Mouse (Mus musculus) layer of hippocampus, postnatal 14 days (tissue): ENCODE measurements around the gene Tbc1d24. TPM values are rescaled to one million over a fixed set of nuclear protein-coding genes. Genes with fewer than 3 reads are reported as not detected.
A peak's percentile ranks its signal among the peaks of the same experiment; 100 is the strongest.

Experiments used
- DNase-seq, 2 experiments: peaks; one replicate each; pipeline ENCODE4 v3.0.0; 2021 to 2022; ENCODE audit warnings: low spot score in 2 of 2, mixed read lengths in 1 of 2
- total RNA-seq, 2 experiments: library from RNA; stranded (reverse); gene quantifications; 2 replicates each; pipeline ENCODE4 v1.2.3; 2021

Gene Tbc1d24
- total RNA-seq, 2 experiments from 2014 or later, result 71.1 to 75.8 TPM

GRCm38 (mm10) chr17:24211631-24212440 is 6.5 kb upstream of the Tbc1d24 start:
- peak; percentile 79 to 91 for DNase-seq

GRCm38 (mm10) chr17:24210591-24210990 is 5.2 kb upstream of the Tbc1d24 start:
- no peak for DNase-seq

- DNase-seq, result no peak
These were observed 4.5 kb upstream of the Tbc1d24 start for GRCm38 (mm10) chr17:24209916-24210240.

GRCm38 (mm10) chr17:24209043-24209915 is 3.9 kb upstream of the Tbc1d24 start, which contains the start of gene Ntn3:
Ntn3 (minus strand) TSS chr17:24209531.
- DNase-seq, result peak in 1 of 2 experiments; percentile 58

GRCm38 (mm10) chr17:24208641-24209042 is 3.3 kb upstream of the Tbc1d24 start:
- DNase-seq, result no peak

GRCm38 (mm10) chr17:24207768-24208640 is 2.6 kb upstream of the Tbc1d24 start:
- no peak for DNase-seq

GRCm38 (mm10) chr17:24206451-24207351 is 1.3 kb upstream of the Tbc1d24 start:
- DNase-seq, result peak; percentile 76 to 79

- DNase-seq, result peak in 1 of 2 experiments; percentile 53
These were observed 573 bp upstream of the Tbc1d24 start for GRCm38 (mm10) chr17:24205908-24206361.

GRCm38 (mm10) chr17:24204846-24205245 is 516 bp downstream of the Tbc1d24 start:
- DNase-seq, result no peak

- no peak for DNase-seq
These were observed 1.5 kb downstream of the Tbc1d24 start for GRCm38 (mm10) chr17:24203611-24204534.

GRCm38 (mm10) chr17:24203068-24203467 is 2.3 kb downstream of the Tbc1d24 start:
- DNase-seq, result no peak

GRCm38 (mm10) chr17:24201092-24201491 is 4.3 kb downstream of the Tbc1d24 start:
- DNase-seq, result no peak

GRCm38 (mm10) chr17:24199741-24200140 is 5.6 kb downstream of the Tbc1d24 start:
- DNase-seq, result no peak

- DNase-seq, result peak; percentile 58 to 78
These were observed 6.1 kb downstream of the Tbc1d24 start for GRCm38 (mm10) chr17:24199252-24199651.

- DNase-seq, result no peak
These were observed 8.1 kb downstream of the Tbc1d24 start for GRCm38 (mm10) chr17:24197032-24197824.

- DNase-seq, result no peak
These were observed 10.0 kb downstream of the Tbc1d24 start for GRCm38 (mm10) chr17:24195349-24195748.

GRCm38 (mm10) chr17:24193769-24194168 is 11.6 kb downstream of the Tbc1d24 start:
- DNase-seq, result no peak

GRCm38 (mm10) chr17:24193268-24193667 is 12.1 kb downstream of the Tbc1d24 start:
- no peak for DNase-seq
